Mouse (Mus musculus): ENCODE measurements around the gene Doc2b.

GRCm38 (mm10) chr11:75842904-75843619 lies 47.2 kb upstream of the Doc2b start:
- TF ChIP-seq POLR2A (IDR thresholded peaks at IDR 0.05; ENCODE audit: control insufficient read depth, extremely low read depth, insufficient read depth, low read length, poor library complexity), result no peak
- no peak for TF ChIP-seq CTCF (IDR thresholded peaks at IDR 0.05; ENCODE audit: borderline replicate concordance, control insufficient read depth, extremely low read depth, insufficient read depth, low read length, poor library complexity)

All from thymus, adult 2 months (tissue).